Mouse (Mus musculus): Measurements from ENCODE around the gene Ncs1. TPM values are rescaled to one million over a fixed set of nuclear protein-coding genes. Genes with fewer than 3 reads are reported as not detected.

Ncs1 gene
- polyA plus RNA-seq, 1 experiment from 2014 or later: 43.2 TPM

DNA sequence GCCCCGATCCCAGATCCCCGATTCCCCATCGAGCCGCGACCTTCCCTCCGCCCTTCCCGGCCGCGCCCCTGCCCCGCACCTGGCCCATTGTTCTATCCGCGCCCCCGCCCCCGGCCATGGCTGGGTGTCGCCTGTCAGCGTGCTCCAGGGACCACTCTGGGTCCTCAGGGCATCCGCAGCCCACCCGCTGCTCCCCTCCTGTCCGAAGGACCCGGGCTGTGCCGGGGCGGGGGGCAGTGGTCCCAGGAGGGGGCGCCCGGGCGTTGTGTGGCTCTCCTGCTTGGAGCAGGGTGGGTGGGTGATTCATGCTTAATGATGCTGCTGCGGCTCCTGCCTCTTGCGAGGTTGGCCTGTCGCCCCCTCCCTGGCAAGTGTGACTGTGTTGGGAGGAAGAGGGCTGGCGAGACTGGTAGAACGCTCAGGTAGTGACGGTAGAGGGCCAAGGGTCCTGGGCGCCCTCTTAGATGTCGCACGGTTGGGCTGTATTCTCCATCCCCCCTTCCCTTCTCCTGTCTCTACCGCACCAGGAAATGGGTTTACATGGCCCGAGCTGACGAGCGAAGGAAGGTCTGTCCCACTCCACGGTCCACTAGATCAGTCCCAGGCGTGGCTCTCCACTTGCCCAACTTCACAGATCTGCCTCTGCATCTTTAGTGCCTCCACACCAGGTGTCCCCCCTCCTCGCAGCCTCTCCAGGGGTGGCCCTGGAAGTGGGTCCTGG lies 788 bp downstream of the Ncs1 start:
- Histone ChIP-seq H3K9me3 (replicated peaks) (no peaks in the 10 kb centered on the region), H3K4me1 (peaks cover 81% of the 10 kb centered on the region), H3K27ac (peak overlapping the region; percentile 82), H3K9ac (peak overlapping the region; percentile 90), H3K36me3 (no peaks in the 10 kb centered on the region), H3K4me3 (replicated peaks) (peak overlapping the region; percentile 85), H3K27me3 (no peaks in the 10 kb centered on the region), H3K4me2 (peak overlapping the region; percentile 96)
- under 1% methylated on average over 38 of the region's 41 CpGs for WGBS
- ATAC-seq (replicated peaks; ENCODE audit: low FRiP score): peak; percentile 40

DNA sequence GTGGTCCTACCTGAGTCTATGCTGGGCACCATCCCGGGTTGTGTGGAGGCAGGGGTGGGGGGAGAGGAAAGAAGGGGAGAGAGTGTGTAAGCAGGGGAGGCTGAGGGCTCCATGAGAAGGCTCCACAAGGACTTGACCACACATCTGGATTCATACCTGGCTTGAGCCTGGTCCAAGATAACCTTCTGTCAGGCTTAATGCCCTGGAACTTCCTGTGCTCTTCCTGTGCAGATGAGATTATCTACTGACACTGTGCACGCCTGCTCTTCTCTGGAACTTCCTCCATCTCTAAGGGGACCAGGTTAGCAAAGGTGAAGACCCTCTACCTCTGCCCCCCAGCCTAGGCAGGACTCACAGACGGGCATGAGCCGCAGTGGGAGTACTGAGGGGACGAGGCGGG lies 3.2 kb downstream of the Ncs1 start:
- Histone ChIP-seq H3K9ac (no peak overlapping the region), H3K4me1 (peaks cover 72% of the 10 kb centered on the region), H3K4me2 (no peak overlapping the region), H3K27me3 (no peaks in the 10 kb centered on the region), H3K9me3 (replicated peaks) (no peaks in the 10 kb centered on the region), H3K36me3 (0 out of 2 replicates have a peak, but pooled peaks cover 3% of the 10 kb centered on the region), H3K27ac (no peak overlapping the region), H3K4me3 (replicated peaks) (no peak overlapping the region)
- WGBS: 88% methylated on average over 6 of the region's 6 CpGs
- ATAC-seq (replicated peaks; ENCODE audit: low FRiP score): no peak

DNA sequence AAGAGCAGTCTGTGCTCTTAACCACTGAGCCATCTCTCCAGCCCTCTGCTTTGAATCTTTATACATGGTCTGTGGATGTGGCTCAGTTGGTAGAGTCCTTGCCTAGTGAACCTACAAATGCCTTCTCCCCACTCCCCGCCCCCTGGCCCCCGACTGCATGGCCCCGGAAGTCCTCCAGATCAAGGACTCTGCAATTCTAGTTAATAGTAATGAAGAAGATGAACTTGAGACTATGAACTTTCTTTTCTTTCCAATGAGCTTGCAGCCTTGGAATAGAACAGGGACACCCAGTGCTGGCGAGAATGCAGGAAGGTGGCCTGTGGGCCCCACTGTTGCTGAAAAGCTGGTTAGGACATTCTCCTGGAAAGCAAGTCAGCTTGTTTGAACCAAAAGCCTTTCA lies 6.5 kb downstream of the Ncs1 start:
- H3K4me3 ChIP-seq (replicated peaks): no peak overlapping the region
- no peak for ATAC-seq (replicated peaks; ENCODE audit: low FRiP score)
- H3K36me3 ChIP-seq: 0 out of 2 replicates have a peak, but pooled peaks cover 3% of the 10 kb centered on the region
- H3K4me2 ChIP-seq: no peak overlapping the region
- H3K27ac ChIP-seq: peak overlapping the region; percentile 55; the same call in 1 of the 2 replicates
- H3K27me3 ChIP-seq: no peaks in the 10 kb centered on the region
- peaks cover 77% of the 10 kb centered on the region for H3K4me1 ChIP-seq
- WGBS: 87% methylated on average over 4 of the region's 4 CpGs
- H3K9ac ChIP-seq: no peak overlapping the region
- no peaks in the 10 kb centered on the region for H3K9me3 ChIP-seq (replicated peaks)

DNA sequence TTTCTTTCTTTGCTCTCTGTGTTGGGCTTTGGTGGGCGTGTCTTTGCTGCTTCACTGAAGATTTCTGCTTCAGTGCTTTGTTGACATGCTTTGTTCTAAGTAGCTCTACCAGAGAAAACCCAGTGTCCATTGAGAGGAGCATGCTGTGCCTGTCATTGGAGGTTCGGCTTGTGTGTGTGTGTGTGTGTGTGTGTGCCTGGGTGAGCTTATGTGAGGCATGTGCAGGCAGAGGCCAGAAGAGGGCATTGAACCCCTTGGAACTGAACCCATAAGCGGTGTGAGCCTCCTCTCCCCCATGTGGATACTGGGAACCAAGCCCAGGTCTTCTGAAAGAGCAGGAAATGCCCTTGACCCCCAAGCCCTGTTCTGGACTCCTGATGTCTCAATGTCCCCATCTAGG lies 7.8 kb downstream of the Ncs1 start:
- no peak for ATAC-seq (replicated peaks; ENCODE audit: low FRiP score)
- Histone ChIP-seq H3K27me3 (no peaks in the 10 kb centered on the region), H3K9me3 (replicated peaks) (no peaks in the 10 kb centered on the region), H3K27ac (peak overlapping the region; percentile 28), H3K4me2 (no peak overlapping the region), H3K36me3 (0 out of 2 replicates have a peak, but pooled peaks cover 3% of the 10 kb centered on the region), H3K4me3 (replicated peaks) (no peak overlapping the region), H3K4me1 (peaks cover 78% of the 10 kb centered on the region), H3K9ac (no peak overlapping the region)
- WGBS: 66% methylated on average over 3 of the region's 3 CpGs

DNA sequence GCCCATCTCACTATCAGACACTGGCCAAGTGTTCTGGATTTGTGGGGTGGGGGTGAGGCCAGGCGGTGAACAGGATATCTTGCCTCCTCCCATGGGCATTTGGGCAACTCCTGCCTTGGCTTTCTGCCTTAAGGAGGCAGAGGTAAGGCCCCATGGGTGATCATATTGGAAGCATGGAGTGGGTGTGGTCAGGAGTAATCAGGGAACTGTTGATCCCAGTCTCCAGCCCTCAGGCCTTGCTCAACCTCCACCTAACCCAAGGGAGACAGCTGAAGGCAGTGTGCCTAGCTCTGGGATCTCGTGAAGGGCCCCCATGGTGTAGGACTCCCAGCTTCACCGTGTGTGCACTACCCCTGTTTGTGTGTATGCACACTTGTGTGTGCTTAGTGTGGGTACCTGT lies 9.2 kb downstream of the Ncs1 start:
- Histone ChIP-seq H3K9me3 (replicated peaks) (no peaks in the 10 kb centered on the region), H3K27me3 (no peaks in the 10 kb centered on the region), H3K27ac (peak overlapping the region; percentile 94), H3K9ac (no peak overlapping the region), H3K4me1 (peaks cover 82% of the 10 kb centered on the region), H3K36me3 (0 out of 2 replicates have a peak, but pooled peaks cover 3% of the 10 kb centered on the region), H3K4me3 (replicated peaks) (no peak overlapping the region), H3K4me2 (no peak overlapping the region)
- WGBS: 85% methylated on average over 3 of the region's 3 CpGs
- ATAC-seq (replicated peaks; ENCODE audit: low FRiP score): no peak

DNA sequence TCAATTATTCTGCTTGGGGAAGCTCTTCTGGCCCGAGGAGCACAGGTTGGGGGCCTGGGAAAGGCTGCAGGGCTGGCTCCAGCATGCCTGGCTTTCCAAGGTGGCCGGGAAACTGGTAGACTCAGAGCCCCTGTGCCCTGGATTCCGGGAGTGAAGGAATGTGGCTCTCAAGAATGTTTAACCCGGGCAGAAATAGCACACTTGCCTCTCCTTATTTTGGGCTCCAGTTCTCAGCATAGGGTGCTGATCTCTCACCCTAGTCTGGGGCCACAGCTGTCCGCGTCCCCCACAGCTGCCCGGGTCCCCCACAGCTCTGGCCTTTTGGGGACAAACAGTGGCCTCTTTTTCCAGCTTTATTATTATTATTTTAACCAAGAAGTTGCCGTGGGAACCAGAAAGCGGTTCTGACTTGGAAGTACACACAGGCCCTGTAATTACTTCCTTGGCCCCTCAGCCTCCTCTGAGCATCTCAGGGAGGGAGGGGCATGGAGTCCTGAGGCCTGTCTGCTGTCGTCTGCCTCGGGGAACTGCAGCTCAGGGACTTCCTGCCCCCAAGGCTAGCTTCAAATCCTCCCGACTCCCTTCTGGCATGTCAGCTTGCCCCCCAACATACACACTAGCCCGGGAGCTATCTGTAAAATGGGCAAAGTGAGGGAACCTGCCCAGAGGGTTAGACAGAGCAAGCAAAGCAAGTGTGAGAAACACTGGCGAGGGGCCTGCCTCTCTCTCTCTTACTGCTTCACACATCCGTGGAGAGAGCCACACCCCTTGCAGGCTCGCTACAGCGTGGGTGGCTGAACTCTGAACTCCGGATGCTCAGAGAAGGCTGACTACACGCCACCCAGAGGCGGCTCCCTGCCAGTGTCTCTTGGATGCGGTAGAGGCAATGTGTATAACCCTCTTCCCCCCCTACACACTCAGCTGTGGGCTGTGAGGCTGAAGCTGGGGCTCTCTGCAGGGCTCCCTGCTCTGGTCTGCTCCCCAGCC lies 10.6 kb downstream of the Ncs1 start:
- Histone ChIP-seq H3K4me2 (peak overlapping the region; percentile 49), H3K9me3 (replicated peaks) (no peaks in the 10 kb centered on the region), H3K36me3 (0 out of 2 replicates have a peak, but pooled peaks cover 3% of the 10 kb centered on the region), H3K9ac (peak overlapping the region; percentile 19; the same call in 1 of the 2 replicates), H3K4me3 (replicated peaks) (peak overlapping the region; percentile 10; the same call in 1 of the 2 replicates), H3K4me1 (peaks cover 78% of the 10 kb centered on the region), H3K27ac (peak overlapping the region; percentile 94), H3K27me3 (no peaks in the 10 kb centered on the region)
- WGBS: 13% methylated on average over 21 of the region's 21 CpGs
- peak; percentile 34 for ATAC-seq (replicated peaks; ENCODE audit: low FRiP score)

DNA sequence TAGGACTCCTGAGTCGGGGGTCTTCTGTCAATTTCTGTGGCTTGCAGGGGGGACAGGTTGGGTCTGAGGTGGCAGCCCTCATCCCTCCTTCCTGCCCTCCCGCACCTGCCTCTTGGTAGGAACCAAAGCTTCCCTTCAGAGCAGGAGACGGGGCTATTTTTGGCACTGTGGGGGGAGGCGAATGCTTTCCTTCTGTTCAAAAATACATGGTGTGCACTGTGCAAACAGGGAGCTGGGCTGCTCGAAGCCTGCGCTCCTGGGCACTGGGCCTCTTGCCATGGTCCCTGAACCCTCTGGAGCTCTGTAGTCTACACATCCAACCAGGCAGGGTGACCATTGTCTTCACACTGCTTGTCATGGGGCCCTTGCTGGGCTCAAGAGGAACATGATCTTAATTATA lies 11.5 kb downstream of the Ncs1 start:
- H3K9ac ChIP-seq: no peak overlapping the region
- 0 out of 2 replicates have a peak, but pooled peaks cover under 1% of the 10 kb centered on the region for H3K36me3 ChIP-seq
- ATAC-seq (replicated peaks; ENCODE audit: low FRiP score): no peak
- H3K4me1 ChIP-seq: peaks cover 77% of the 10 kb centered on the region
- peak overlapping the region; percentile 49; the same call in 1 of the 2 replicates for H3K4me2 ChIP-seq
- no peaks in the 10 kb centered on the region for H3K27me3 ChIP-seq
- H3K9me3 ChIP-seq (replicated peaks): no peaks in the 10 kb centered on the region
- WGBS: 66% methylated on average over 6 of the region's 6 CpGs
- no peak overlapping the region for H3K4me3 ChIP-seq (replicated peaks)
- H3K27ac ChIP-seq: peak overlapping the region; percentile 94

DNA sequence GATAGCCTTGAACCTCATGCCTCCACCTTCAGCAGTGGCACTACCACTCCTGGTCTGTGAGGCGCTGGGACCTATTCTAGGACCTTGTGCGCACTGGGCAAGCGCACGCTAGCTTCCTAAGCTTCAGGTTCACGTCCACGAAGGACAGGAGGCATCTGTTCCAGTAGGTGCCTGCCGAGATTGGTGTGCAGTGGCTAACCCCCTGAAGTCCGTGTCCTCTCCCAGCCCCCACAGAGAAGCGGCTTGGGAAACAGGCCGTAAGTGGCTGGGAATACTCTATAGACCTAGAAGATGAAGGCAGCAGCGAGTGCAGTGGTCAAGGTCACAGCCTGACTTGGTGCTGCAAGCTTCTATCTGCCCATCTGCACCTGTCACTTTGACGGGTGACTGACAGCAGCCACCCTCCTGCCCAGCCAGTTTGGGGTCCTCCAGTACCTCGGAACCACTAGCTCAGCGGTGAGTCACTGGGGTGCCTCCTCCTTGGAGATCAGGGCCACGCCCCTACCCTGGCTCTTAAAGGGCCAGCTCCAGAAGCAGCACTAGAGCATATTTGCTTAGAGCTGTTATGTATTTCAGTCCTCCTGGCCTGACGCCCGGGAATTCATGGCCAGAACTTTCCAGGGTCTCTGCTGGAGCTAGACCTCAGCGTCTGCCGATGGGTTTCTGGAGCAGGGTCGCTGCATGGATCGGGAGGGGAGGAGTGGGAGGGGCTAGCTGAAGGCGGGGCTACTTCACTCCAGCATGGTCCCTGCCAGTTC lies 13.2 kb downstream of the Ncs1 start:
- Histone ChIP-seq H3K27me3 (no peaks in the 10 kb centered on the region), H3K27ac (peak overlapping the region; percentile 82), H3K9ac (peak overlapping the region; percentile 41), H3K4me2 (peak overlapping the region; percentile 74), H3K4me1 (peaks cover 85% of the 10 kb centered on the region), H3K36me3 (no peaks in the 10 kb centered on the region), H3K4me3 (replicated peaks) (peak overlapping the region; percentile 52), H3K9me3 (replicated peaks) (no peaks in the 10 kb centered on the region)
- WGBS: 12% methylated on average over 22 of the region's 22 CpGs
- ATAC-seq (replicated peaks; ENCODE audit: low FRiP score): peak; percentile 75

DNA sequence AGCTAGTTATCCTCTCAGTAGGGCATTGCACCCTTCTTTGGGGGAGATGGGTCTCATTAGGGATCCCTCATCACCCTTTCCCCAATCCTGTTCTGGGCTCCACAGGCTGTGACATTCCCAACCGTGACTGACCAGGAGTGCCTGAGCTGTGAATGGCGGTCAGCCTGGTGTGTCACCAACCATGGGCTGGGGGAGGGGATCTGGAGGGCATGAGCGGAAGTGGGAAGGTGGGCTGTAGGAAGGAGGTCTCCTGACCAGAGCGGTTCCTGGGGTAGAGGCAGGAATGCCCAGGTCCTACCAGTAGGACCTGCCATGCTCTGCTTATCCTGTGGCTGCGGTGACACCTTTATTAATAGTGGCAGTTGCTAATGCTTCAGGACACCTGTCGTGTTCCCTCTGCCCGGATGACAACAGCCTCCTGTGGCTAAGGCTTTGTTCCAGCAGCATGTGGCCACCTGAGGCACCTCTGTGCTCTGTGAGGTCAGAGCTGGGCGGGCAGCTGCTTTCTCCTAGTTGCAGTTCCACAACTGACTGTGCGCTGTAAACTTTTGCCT lies 13.8 kb downstream of the Ncs1 start:
- 34% methylated on average over 9 of the region's 9 CpGs for WGBS
- Histone ChIP-seq H3K4me1 (peaks cover 85% of the 10 kb centered on the region), H3K9ac (peak overlapping the region; percentile 41; the same call in 1 of the 2 replicates), H3K36me3 (no peaks in the 10 kb centered on the region), H3K27ac (peak overlapping the region; percentile 82), H3K9me3 (replicated peaks) (no peaks in the 10 kb centered on the region), H3K4me3 (replicated peaks) (peak overlapping the region; percentile 52), H3K4me2 (peak overlapping the region; percentile 74), H3K27me3 (no peaks in the 10 kb centered on the region)
- peak; percentile 23 for ATAC-seq (replicated peaks; ENCODE audit: low FRiP score)

DNA sequence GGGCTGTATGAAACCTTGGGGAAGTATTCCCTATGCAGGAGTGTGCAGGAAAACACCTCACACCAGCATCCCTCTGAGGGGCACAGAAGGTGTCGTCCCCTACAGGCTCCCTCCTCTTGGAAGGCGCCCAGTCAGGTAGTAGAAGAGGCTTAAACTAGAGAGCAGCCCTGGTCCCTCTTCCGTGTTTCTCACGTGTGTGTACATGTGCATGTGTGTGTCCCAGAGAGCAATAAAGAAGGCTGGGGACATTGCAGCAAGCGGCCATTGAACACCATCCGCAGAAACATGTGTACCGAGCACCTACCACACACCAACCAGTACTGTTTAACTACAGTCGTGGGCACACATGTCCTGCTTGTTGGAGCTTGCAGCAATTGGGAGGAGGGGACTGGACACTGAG lies 14.9 kb downstream of the Ncs1 start:
- Histone ChIP-seq H3K4me1 (peaks cover 85% of the 10 kb centered on the region), H3K36me3 (no peaks in the 10 kb centered on the region), H3K4me2 (no peak overlapping the region), H3K4me3 (replicated peaks) (no peak overlapping the region), H3K9ac (no peak overlapping the region), H3K27me3 (no peaks in the 10 kb centered on the region), H3K9me3 (replicated peaks) (no peaks in the 10 kb centered on the region), H3K27ac (0 out of 2 replicates have a peak overlapping the region, but pooled peaks have one; percentile 5)
- WGBS: 87% methylated on average over 8 of the region's 8 CpGs
- ATAC-seq (replicated peaks; ENCODE audit: low FRiP score): no peak

DNA sequence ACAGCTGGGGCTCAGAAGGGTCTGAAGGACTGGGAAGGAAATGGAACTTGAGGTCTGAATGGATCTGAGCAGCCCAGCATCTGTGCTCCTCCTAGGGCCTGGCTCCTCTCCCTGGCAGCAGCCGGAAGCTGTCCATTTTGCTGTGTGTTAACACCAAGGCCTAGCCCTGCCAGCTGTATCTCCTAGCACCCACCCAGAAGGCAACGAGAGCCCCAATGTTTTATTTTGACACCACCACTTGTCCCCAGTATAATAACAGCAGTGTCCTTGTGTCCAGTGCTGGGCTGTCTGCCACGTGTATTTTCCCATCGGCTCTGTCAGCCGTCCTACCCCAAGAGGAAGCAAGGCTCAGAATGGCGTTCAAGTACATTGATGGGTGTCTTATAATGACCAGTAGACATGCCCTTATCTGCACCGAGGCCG lies 17.4 kb downstream of the Ncs1 start:
- H3K36me3 ChIP-seq: peaks cover 6% of the 10 kb centered on the region; the same call in 1 of the 2 replicates
- peaks cover 82% of the 10 kb centered on the region for H3K4me1 ChIP-seq
- WGBS: 63% methylated on average over 8 of the region's 8 CpGs
- no peak overlapping the region for H3K9ac ChIP-seq
- no peaks in the 10 kb centered on the region for H3K27me3 ChIP-seq
- ATAC-seq (replicated peaks; ENCODE audit: low FRiP score): no peak
- H3K9me3 ChIP-seq (replicated peaks): no peaks in the 10 kb centered on the region
- no peak overlapping the region for H3K4me3 ChIP-seq (replicated peaks)
- no peak overlapping the region for H3K4me2 ChIP-seq
- H3K27ac ChIP-seq: peak overlapping the region; percentile 91

Data from kidney, embryonic 15.5 days (tissue).